Mouse (Mus musculus): ENCODE data around the gene Kcnab1. TPM values are rescaled to one million over a fixed set of nuclear protein-coding genes. Genes with fewer than 3 reads are reported as not detected.

Gene Kcnab1
- polyA plus RNA-seq, 1 experiment from 2014 or later, result 2.8 TPM

DNA sequence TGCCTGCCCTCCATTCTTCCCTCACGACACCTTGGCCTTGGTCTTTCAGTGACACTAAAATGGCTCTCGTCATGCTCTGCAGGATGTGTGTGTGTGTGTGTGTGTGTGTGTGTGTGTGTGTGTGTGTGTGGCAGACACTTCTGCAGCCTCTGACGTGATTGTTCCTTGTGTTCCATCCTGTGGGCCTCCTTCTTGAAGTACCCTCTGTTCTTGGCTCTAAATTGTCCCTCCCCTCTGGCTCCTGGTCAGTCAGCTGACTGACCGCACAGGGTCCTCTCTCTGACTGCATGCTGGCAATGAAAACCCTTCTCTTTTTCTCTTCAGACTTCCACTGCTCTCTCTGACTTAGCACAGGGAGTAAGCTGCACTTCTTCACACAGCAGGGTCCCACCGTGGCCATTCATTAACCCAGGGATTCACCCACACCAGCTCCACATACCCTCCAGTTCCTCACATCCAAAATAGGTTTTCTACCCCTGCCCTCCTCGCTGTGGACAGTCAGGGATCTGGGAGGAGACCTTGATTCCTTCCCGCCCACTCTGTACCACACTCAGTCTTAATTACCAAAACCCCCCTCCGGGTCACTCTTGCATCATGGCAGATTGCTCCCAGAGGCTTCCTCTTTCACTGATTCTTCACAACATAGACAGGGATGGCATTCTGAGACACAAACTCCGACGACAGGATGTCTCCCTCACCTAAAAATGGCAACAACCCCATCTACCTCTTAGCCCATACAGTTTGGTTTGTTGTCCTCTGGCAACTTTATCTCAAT, 244.3 kb downstream of the Kcnab1 start:
- H3K36me3 ChIP-seq, result no peaks in the 10 kb centered on the region
- 58% methylated on average over 10 of the region's 10 CpGs for WGBS
- peaks cover 17% of the 10 kb centered on the region for H3K4me1 ChIP-seq
- H3K4me3 ChIP-seq, result no peak overlapping the region
- H3K27me3 ChIP-seq (replicated peaks), result no peaks in the 10 kb centered on the region
- no peak for ATAC-seq (ENCODE audit: extremely low read depth, insufficient number of reproducible peaks, low FRiP score, low TSS enrichment)
- no peak overlapping the region for H3K9ac ChIP-seq
- H3K27ac ChIP-seq (replicated peaks), result no peak overlapping the region
- H3K9me3 ChIP-seq, result no peaks in the 10 kb centered on the region
- H3K4me2 ChIP-seq, result no peak overlapping the region

DNA sequence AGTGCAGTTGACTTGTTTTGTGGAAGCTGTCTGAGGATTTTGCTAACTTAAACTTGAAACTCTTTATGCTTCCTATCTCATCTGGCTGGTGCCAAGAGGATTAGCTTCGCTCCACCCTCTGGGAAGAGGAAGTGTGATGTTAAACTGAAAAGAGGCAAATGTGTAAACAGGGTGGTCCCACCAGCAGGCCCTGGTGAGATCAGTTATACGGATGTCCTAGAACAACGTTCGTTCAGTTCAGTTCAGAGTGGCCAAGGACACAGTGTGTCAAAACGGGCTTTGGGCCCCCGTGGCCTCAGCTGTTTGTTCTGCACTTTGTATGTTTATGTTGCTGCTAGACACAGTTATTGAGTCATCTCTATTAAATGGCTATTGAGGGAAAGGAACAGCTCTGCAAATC, 246.3 kb downstream of the Kcnab1 start:
- Histone ChIP-seq H3K4me1 (peaks cover 36% of the 10 kb centered on the region), H3K4me2 (no peak overlapping the region), H3K9ac (no peak overlapping the region), H3K4me3 (no peak overlapping the region), H3K27me3 (replicated peaks) (no peaks in the 10 kb centered on the region), H3K27ac (replicated peaks) (no peak overlapping the region), H3K36me3 (no peaks in the 10 kb centered on the region), H3K9me3 (no peaks in the 10 kb centered on the region)
- no peak for ATAC-seq (ENCODE audit: extremely low read depth, insufficient number of reproducible peaks, low FRiP score, low TSS enrichment)
- WGBS, result 52% methylated on average over 6 of the region's 6 CpGs

DNA sequence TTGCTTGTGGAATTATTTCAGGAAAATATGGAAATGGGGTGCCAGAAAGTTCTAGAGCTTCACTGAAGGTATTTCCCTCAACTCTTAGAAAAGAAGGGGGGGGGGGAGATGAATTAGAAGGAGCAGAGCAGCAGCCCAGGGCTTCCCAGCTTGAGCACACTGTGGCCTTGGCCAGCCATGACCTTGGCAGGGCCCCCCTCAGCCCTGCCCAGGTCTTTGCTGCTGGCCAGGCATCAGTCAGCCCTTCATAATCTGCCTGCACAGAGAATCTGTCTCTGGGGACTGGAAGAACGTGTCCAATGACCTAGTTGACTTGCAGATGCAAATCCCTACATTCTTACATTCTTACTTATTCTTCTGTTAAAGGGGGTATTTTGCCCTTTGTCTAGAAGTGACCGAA, 249.1 kb downstream of the Kcnab1 start:
- ATAC-seq (ENCODE audit: extremely low read depth, insufficient number of reproducible peaks, low FRiP score, low TSS enrichment), result no peak
- Histone ChIP-seq H3K27me3 (replicated peaks) (no peaks in the 10 kb centered on the region), H3K27ac (replicated peaks) (no peak overlapping the region; the same call in 1 of the 2 replicates), H3K36me3 (no peaks in the 10 kb centered on the region), H3K9me3 (no peaks in the 10 kb centered on the region), H3K4me1 (peaks cover 53% of the 10 kb centered on the region), H3K4me3 (no peak overlapping the region), H3K4me2 (no peak overlapping the region), H3K9ac (no peak overlapping the region)
- WGBS, result 47% methylated on average over 2 of the region's 2 CpGs

DNA sequence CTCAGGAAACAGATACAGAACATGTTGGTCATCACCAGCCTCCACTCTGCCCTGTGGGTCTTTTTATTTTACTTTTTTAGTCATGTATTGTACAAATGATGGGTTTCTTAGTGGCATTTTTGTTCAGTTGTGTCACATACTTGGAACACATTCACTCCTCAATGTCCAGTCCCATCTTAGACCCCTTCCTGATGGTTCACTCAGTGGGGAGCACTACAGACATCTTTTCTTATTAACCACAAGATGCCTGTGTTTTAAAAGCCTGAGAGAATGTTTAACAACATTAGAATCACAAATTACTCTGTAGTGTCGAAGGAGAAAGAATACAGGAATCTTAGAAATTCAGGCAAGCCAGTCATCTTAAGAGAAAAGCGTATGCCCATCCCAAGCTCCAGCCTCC, 249.7 kb downstream of the Kcnab1 start:
- WGBS, result 71% methylated on average over 2 of the region's 2 CpGs
- Histone ChIP-seq H3K4me2 (no peak overlapping the region), H3K27me3 (replicated peaks) (no peaks in the 10 kb centered on the region), H3K4me3 (no peak overlapping the region), H3K9ac (no peak overlapping the region), H3K27ac (replicated peaks) (no peak overlapping the region), H3K4me1 (peaks cover 57% of the 10 kb centered on the region), H3K36me3 (no peaks in the 10 kb centered on the region), H3K9me3 (no peaks in the 10 kb centered on the region)
- ATAC-seq (ENCODE audit: extremely low read depth, insufficient number of reproducible peaks, low FRiP score, low TSS enrichment), result no peak

DNA sequence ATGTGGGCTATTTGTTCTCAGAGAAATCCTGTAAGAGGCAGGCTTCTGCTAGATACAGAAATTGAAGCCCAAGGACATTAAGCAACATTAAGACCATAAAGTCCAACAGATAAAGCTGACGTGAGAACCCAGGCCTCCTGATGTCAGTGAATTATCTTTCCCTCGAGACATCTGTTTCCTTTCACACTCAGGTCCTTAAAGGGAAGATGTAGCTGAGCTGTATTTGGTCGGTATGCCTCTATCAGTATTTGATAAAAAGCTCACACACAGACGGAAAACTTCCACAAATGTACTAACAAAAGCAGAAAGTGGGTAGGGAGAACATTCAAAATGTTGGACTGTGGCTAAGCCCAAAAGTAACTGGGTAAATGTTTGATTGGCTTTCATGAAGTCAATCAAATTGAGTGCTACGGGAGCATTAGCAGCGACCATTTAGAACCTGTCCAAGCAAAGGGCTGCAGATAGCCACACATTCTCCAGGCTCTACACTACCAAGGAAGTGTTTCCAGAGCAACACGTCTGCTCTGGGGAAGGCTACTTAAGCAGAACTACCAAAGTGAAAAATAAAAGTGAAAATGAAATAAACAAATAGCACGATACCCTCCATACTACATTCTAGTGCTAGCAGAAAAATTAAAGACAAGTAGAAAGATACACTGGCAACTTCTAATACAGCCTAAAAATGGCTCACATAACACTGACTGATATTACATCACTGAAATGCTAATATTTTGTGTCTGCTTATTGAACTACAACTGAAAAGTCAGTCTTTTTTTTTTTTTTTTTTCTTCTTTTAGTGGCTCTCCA, 251.2 kb downstream of the Kcnab1 start:
- ATAC-seq (ENCODE audit: extremely low read depth, insufficient number of reproducible peaks, low FRiP score, low TSS enrichment), result no peak
- Histone ChIP-seq H3K4me2 (peak overlapping the region; percentile 60), H3K9me3 (no peaks in the 10 kb centered on the region), H3K27me3 (replicated peaks) (no peaks in the 10 kb centered on the region), H3K9ac (peak overlapping the region; percentile 44; the same call in 1 of the 2 replicates), H3K27ac (replicated peaks) (peak overlapping the region; percentile 87), H3K4me3 (peak overlapping the region; percentile 21), H3K4me1 (peaks cover 58% of the 10 kb centered on the region), H3K36me3 (peaks cover 6% of the 10 kb centered on the region; the same call in 1 of the 2 replicates)
- 11% methylated on average over 8 of the region's 8 CpGs for WGBS

DNA sequence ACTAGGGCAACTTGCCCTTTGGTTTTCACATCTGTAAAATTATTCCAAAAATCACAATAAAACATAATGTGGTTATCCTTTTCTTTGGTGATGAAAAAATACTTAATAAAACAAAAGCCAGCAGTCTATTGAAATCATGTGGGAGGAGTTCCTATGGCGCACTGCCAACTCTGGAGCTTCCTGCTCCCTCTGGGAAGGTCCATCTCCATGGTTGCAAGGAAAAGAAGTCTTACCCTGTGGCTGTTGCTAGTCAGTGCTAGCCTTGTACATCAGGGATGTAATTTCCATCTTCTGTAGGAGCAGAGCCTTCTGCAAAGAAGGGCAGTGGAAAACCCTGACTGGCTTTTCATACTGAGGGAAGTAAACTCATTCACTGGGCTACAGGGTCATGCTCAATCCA, 254.3 kb downstream of the Kcnab1 start:
- 83% methylated on average over 1 of the region's 1 CpGs for WGBS
- H3K9ac ChIP-seq, result no peak overlapping the region
- H3K4me2 ChIP-seq, result no peak overlapping the region
- ATAC-seq (ENCODE audit: extremely low read depth, insufficient number of reproducible peaks, low FRiP score, low TSS enrichment), result no peak
- H3K27me3 ChIP-seq (replicated peaks), result no peaks in the 10 kb centered on the region
- H3K4me1 ChIP-seq, result peaks cover 48% of the 10 kb centered on the region
- H3K36me3 ChIP-seq, result peaks cover 6% of the 10 kb centered on the region; the same call in 1 of the 2 replicates
- no peak overlapping the region for H3K4me3 ChIP-seq
- H3K9me3 ChIP-seq, result no peaks in the 10 kb centered on the region
- H3K27ac ChIP-seq (replicated peaks), result no peak overlapping the region

DNA sequence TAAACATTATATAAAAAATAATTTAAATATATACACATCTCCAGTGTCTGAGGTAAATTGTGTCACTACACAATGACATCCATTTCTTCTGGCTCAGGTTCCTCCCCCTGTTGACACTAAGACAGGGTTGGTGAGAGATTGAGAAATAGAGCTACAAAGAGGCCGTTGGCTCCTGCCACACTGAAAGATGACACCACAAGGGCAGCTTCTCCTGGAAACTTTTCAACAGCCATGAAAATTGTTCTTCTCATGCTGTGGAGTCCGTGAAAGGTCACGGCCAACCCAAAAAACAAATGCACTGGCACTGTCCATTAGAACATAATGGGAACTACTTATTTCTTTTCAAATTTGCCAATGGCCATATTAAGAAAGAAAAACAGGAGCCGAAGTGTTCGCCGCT, 256.0 kb downstream of the Kcnab1 start:
- no peak overlapping the region for H3K4me3 ChIP-seq
- H3K9ac ChIP-seq, result no peak overlapping the region
- peaks cover 31% of the 10 kb centered on the region for H3K4me1 ChIP-seq
- H3K9me3 ChIP-seq, result no peaks in the 10 kb centered on the region
- no peak for ATAC-seq (ENCODE audit: extremely low read depth, insufficient number of reproducible peaks, low FRiP score, low TSS enrichment)
- H3K4me2 ChIP-seq, result no peak overlapping the region
- peaks cover 12% of the 10 kb centered on the region for H3K36me3 ChIP-seq
- H3K27me3 ChIP-seq (replicated peaks), result no peaks in the 10 kb centered on the region
- H3K27ac ChIP-seq (replicated peaks), result no peak overlapping the region
- 66% methylated on average over 6 of the region's 6 CpGs for WGBS

DNA sequence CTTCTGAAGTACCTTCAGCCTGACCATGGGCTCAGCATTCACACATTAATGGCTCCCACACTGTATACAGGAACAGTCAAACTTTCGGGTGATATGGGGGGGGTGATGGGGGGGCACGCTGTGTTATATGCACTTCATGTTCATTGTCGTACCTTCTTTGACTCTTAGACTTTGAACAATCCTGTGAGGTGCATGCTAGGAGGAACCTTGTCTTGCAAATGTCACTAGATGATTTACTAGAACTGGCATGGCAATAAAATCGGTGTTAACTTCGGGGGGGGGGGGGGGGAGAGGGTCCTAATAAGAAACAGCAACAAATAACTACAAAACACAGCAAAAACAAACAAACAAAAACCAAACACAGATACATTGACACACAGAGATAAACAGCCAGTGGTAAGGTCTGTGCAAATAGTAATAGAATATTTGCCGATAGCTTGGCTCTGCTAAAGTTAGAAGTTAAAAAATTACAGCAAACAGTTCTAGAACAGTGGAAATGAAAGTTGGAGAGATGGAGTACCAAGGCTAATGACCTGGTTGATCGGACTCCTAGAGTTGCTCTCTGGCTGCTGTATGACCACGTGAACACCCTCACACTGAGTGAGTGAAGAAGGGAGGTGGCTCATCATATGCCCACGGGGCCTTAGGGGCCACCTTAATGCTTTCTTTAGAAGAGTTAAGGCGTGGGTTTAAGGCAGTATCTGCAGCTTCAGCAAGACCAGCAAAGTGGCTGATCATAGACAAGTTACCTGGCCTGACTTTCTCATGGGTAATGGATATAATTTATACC, 256.9 kb downstream of the Kcnab1 start:
- no peak for ATAC-seq (ENCODE audit: extremely low read depth, insufficient number of reproducible peaks, low FRiP score, low TSS enrichment)
- H3K4me1 ChIP-seq, result peaks cover 22% of the 10 kb centered on the region
- 83% methylated on average over 10 of the region's 10 CpGs for WGBS
- no peaks in the 10 kb centered on the region for H3K27me3 ChIP-seq (replicated peaks)
- H3K27ac ChIP-seq (replicated peaks), result no peak overlapping the region
- peaks cover 20% of the 10 kb centered on the region for H3K36me3 ChIP-seq
- no peak overlapping the region for H3K4me2 ChIP-seq
- H3K9me3 ChIP-seq, result no peaks in the 10 kb centered on the region
- H3K4me3 ChIP-seq, result no peak overlapping the region
- no peak overlapping the region for H3K9ac ChIP-seq

DNA sequence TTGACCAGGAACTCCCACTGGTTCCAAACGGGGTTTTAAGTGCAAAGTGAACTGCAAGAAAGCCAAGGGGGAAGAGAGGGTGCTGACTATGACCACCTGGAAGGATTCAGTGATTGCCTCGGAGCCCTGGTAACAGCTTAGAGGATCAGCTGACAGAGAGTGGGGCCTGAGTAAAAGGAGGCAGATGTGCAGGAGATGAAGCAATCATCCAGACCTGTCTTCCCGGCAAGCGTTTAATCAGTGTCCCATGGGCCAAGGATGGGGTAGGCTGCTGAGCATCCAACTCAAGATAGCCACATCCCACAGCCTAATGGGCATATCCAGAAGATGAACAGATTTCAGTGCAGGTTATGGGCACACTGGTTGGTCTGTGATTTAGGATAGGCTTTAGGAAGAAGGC, 258.8 kb downstream of the Kcnab1 start:
- no peak for ATAC-seq (ENCODE audit: extremely low read depth, insufficient number of reproducible peaks, low FRiP score, low TSS enrichment)
- H3K36me3 ChIP-seq, result peaks cover 37% of the 10 kb centered on the region
- WGBS, result 54% methylated on average over 4 of the region's 4 CpGs
- H3K4me1 ChIP-seq, result peaks cover 14% of the 10 kb centered on the region
- no peak overlapping the region for H3K4me2 ChIP-seq
- H3K4me3 ChIP-seq, result no peak overlapping the region
- no peak overlapping the region for H3K27ac ChIP-seq (replicated peaks)
- no peaks in the 10 kb centered on the region for H3K9me3 ChIP-seq
- H3K27me3 ChIP-seq (replicated peaks), result no peaks in the 10 kb centered on the region
- H3K9ac ChIP-seq, result no peak overlapping the region

DNA sequence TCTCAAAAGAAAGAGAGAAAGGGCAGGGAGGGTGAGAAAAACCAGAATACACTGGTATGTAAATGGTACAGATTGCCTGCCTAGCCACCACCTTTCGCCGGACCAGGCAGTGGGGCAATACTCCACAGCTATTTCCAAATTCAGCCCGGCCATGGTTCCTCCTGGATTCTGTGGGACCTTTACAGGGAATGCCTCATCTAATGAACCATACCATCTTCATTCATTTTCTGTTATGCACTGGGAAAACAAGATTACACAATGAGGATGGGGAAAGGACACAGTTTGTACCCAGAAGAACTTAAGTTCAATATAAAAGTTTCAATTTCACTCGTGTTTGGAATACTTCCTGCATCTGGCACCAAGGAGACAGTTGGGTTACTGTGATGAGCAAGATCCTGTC, 263.4 kb downstream of the Kcnab1 start:
- no peaks in the 10 kb centered on the region for H3K27me3 ChIP-seq (replicated peaks)
- no peak overlapping the region for H3K4me2 ChIP-seq
- no peak overlapping the region for H3K4me3 ChIP-seq
- no peak overlapping the region for H3K27ac ChIP-seq (replicated peaks)
- WGBS, result 82% methylated on average over 4 of the region's 4 CpGs
- H3K4me1 ChIP-seq, result peaks cover 15% of the 10 kb centered on the region
- no peak overlapping the region for H3K9ac ChIP-seq
- H3K9me3 ChIP-seq, result no peaks in the 10 kb centered on the region
- no peak for ATAC-seq (ENCODE audit: extremely low read depth, insufficient number of reproducible peaks, low FRiP score, low TSS enrichment)
- H3K36me3 ChIP-seq, result peaks cover 55% of the 10 kb centered on the region

DNA sequence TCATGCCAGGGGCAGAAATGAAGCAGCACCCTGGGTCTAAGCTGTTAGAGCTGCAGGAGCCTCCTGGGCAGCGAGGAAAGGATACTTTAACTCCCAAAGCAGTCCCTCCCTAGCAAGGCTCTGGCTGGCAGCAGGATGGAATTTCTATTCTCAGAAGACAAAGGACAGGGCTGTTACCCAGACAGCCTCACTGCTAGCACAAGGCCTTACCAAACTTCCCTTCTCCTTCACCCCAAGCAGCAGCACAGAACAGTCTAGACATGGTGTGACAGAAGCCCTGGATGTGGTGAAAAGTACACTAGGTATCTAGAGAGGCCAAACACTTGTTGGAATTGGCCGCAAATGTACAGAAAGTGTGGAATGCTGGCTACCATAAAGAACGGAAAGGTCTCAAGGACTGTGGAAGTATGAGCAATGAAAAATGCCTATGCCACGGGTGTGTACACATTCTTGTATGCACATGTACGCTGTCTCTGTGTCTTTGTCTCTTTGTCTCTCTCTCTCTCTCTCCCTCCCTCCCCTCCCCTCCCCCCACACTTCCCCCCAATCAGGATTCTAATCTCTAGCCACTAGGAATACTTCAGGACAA, 264.5 kb downstream of the Kcnab1 start:
- Histone ChIP-seq H3K36me3 (peaks cover 62% of the 10 kb centered on the region), H3K4me2 (no peak overlapping the region), H3K27me3 (replicated peaks) (no peaks in the 10 kb centered on the region), H3K9me3 (no peaks in the 10 kb centered on the region), H3K4me3 (no peak overlapping the region), H3K4me1 (peaks cover 15% of the 10 kb centered on the region), H3K9ac (peak overlapping the region; percentile 8; the same call in 1 of the 2 replicates), H3K27ac (replicated peaks) (peak overlapping the region; percentile 73)
- no peak for ATAC-seq (ENCODE audit: extremely low read depth, insufficient number of reproducible peaks, low FRiP score, low TSS enrichment)
- WGBS, result 50% methylated on average over 5 of the region's 5 CpGs
